Mouse (Mus musculus) liver, embryonic 16.5 days (tissue): ENCODE results near the gene BC016579. TPM values are rescaled to one million over a fixed set of nuclear protein-coding genes. Genes with fewer than 3 reads are reported as not detected.

ENCODE experiments used
- ATAC-seq: fragments of 200-750 bp; cut with Nextera tagmentation; 2 replicates; pipeline ENCODE4 v1.8.0; 2017; ENCODE audit warnings: low read depth, mild to moderate bottlenecking, moderate number of reproducible peaks, moderate library complexity
- H3K27ac ChIP-seq: fragments of 300-500 bp; sonication (generic); 2 replicates; pipeline ENCODE4 v1.5.1; 2014; ENCODE audit warnings: mild to moderate bottlenecking, low read length
- H3K27me3 ChIP-seq: fragments of 300-500 bp; sonication (generic); 2 replicates; pipeline ENCODE4 v1.6.1; 2014; ENCODE audit warnings: low read depth, low read length, mixed read lengths; ENCODE audit not compliant: control insufficient read depth, insufficient read depth
- H3K36me3 ChIP-seq: fragments of 300-500 bp; sonication (generic); 2 replicates; pipeline ENCODE4 v1.6.1; 2014; ENCODE audit warnings: mild to moderate bottlenecking; ENCODE audit not compliant: control insufficient read depth, insufficient read depth
- H3K4me1 ChIP-seq: fragments of 300-500 bp; sonication (generic); 2 replicates; pipeline ENCODE4 v1.6.1; 2014; ENCODE audit warnings: low read depth, low read length, mixed read lengths; ENCODE audit not compliant: control insufficient read depth
- H3K4me2 ChIP-seq: fragments of 300-500 bp; sonication (generic); 2 replicates; pipeline ENCODE4 v1.6.1; 2014; ENCODE audit warnings: low read depth, low read length, mixed read lengths
- H3K4me3 ChIP-seq: fragments of 300-500 bp; sonication (generic); 2 replicates; pipeline ENCODE4 v1.5.1; 2014; ENCODE audit warnings: low read depth, mild to moderate bottlenecking, low read length
- H3K9ac ChIP-seq: fragments of 300-500 bp; sonication (generic); 2 replicates; pipeline ENCODE4 v1.6.1; 2014; ENCODE audit warnings: low read depth, low read length
- H3K9me3 ChIP-seq: fragments of 300-500 bp; sonication (generic); replicated peaks from 2 replicates; pipeline ENCODE4 v1.6.1; 2016; ENCODE audit warnings: low read length; ENCODE audit not compliant: control insufficient read depth
- WGBS: fragments of 180-500 bp; shearing (Covaris S2); extraction: QIAGEN DNeasy Blood & Tissue Kit; methylation state at CpG from one replicate; pipeline ENCODE4 v1.1.7; 2014; ENCODE audit not compliant: insufficient replicate concordance; 5-methylcytosine and 5-hydroxymethylcytosine counted together
- polyA plus RNA-seq: library from polyadenylated mRNA; unstranded; fragments of >200 nt; fragmentation: Nextera tagmentation; extraction: Ambion mirVana; gene quantifications from 2 replicates; pipeline ENCODE4 v1.2.1, GENCODE M21; 2015

BC016579 gene
- polyA plus RNA-seq = 0.27 and 0.32 TPM in 2 replicates

DNA sequence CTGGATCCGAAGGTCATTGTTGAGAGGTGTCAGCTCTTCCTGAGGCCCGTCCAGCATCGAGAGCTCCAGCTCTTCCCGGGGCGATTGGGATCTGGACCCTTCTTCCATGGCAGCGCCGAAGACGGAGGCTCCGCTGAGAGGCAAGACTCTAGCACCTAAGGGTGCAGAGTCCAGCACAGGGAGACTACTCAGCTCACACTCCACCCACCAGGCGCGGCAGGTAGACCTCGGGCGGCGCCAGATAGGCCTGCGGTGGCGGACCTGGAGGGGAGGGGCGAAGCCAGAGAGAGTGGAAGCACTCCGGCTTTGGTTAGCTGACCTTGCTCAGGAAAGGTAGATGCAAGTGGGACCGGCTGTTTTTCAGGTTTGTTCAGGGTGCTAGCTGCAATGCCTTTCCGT, at the start of gene BC016579:
TSS of gene BC016579 (minus strand) at position 135 of the 399 bp plus-strand sequence.
- WGBS = 12% methylated on average over 20 of the region's 20 CpGs
- no peak for ATAC-seq
- peak within 1 kb of the TSS; percentile 11; the same call in 1 of the 2 replicates for H3K9ac ChIP-seq

DNA sequence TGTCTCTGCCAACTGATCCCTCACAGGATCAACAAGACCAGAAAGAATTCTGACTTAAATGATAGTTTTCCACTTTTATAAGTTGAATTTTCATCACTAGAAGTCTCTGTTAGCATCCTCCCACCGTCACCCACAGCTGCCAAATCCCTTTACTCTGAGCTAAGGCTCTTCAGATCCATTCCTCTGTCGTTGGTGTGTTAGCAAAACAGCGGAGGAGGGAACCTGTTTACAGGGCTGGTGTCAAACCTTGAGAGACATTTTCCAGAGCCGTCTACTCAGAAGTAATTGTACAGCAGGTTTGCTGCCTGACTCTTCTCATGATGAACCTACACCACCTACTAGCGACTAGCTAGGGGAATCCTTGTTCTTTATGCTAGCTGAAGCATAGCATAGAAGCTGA, 45.4 kb upstream of the BC016579 start:
- no peak overlapping the region for H3K4me3 ChIP-seq
- no peak overlapping the region for H3K9ac ChIP-seq
- H3K27me3 ChIP-seq = no peaks in the 10 kb centered on the region
- no peaks in the 10 kb centered on the region for H3K36me3 ChIP-seq
- 46% methylated on average over 5 of the region's 5 CpGs for WGBS
- no peaks in the 10 kb centered on the region for H3K9me3 ChIP-seq
- H3K4me2 ChIP-seq = no peak overlapping the region
- ATAC-seq = no peak
- no peak overlapping the region for H3K27ac ChIP-seq
- H3K4me1 ChIP-seq = no peaks in the 10 kb centered on the region

More for the DNA sequence above, at the start of gene BC016579:
- H3K27me3 ChIP-seq = no peaks in the 10 kb centered on the region
- H3K4me3 ChIP-seq = peak within 1 kb of the TSS; percentile 23
- peak within 1 kb of the TSS; percentile 65 for H3K4me2 ChIP-seq
- no peaks in the 10 kb centered on the region for H3K36me3 ChIP-seq
- H3K27ac ChIP-seq = no peak within 1 kb of the TSS
- H3K4me1 ChIP-seq = no peaks in the 10 kb centered on the region; the same call in 1 of the 2 replicates
- no peaks in the 10 kb centered on the region for H3K9me3 ChIP-seq

DNA sequence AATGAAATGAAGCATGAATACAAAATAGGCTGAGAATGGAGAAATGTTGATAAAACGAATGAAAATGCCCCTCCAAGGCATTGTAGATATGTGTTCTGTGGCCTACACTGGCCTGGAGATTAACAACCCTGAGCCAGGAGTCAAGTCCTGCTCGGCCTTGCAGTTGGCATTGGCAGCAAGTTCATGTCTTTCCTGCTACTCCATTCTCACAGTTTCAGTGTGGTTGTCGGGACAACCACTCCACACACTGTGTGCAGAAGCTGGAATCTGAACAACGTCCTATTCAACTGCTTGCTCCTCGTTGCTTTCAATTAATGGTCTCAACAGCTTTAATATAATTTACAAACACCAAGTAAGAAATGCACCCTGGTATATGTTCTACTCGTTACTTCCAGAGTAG, 44.1 kb upstream of the BC016579 start:
- no peak overlapping the region for H3K9ac ChIP-seq

DNA sequence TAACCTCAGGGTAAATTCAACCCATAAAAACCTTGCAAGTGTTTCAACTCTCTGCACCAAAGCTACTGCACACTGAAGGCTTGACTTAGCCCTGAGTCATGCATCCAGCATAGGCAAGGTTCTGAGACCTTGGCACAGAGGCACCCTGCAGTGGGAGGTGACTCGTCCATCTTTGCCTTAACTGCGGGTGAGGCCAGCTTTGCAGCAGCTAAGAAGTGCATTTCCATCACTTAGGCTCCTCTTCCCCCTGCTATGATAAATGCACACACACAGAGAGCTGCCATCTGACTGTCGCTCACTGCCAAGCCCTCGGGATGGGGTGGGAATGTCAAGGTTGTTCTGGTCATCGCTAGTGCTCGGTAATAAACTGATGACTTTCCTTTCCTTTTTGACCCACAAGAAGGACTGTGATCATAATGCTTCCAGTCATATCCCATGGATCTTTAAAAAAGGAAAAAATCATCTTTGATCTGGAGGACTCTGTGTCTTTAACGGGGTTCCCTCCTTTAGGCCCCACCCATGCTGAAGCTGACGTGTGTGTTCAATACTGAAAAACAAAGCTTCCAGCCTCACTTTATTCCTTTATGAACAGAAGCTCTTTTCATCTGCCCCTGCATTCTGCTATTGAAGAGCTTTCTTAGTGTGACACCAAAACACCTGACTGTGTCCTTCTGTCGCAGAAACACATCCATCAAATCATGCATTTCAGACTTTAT, 41.7 kb upstream of the BC016579 start:
- 66% methylated on average over 9 of the region's 9 CpGs for WGBS

More for the DNA sequence above, 44.1 kb upstream of the BC016579 start:
- Histone ChIP-seq H3K9me3 (no peaks in the 10 kb centered on the region), H3K4me1 (no peaks in the 10 kb centered on the region), H3K27me3 (no peaks in the 10 kb centered on the region), H3K4me3 (no peak overlapping the region), H3K36me3 (no peaks in the 10 kb centered on the region), H3K27ac (no peak overlapping the region), H3K4me2 (no peak overlapping the region)
- 69% methylated on average over 6 of the region's 6 CpGs for WGBS
- ATAC-seq = no peak

DNA sequence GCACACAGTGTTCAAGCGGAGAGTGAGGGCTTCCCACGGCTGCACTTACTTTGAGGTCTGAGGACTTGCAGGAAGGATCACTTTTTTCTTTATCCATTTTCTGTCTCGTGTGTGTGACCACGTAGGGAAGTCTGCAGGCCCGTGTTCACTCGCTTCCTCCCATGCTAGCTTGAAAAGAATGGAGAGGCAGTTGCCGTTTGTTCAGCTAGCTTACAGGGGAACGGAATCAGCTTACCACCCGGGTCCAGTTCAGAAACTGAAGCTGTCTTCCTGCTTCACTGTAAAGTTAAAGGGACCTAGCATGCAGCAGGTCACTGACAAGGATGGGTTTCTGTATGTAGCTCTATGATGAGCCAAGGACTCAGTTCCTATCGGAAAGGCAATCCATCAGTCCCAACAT, 39.7 kb upstream of the BC016579 start, which contains the start of gene Tmprss7:
TSS of gene Tmprss7 (minus strand) at position 101 of the 400 bp plus-strand sequence.
- 38% methylated on average over 10 of the region's 10 CpGs for WGBS
- Histone ChIP-seq H3K4me1 (no peaks in the 10 kb centered on the region), H3K27me3 (no peaks in the 10 kb centered on the region), H3K36me3 (no peaks in the 10 kb centered on the region), H3K27ac (no peak within 1 kb of the TSS), H3K9me3 (no peaks in the 10 kb centered on the region), H3K4me3 (no peak within 1 kb of the TSS), H3K9ac (no peak within 1 kb of the TSS), H3K4me2 (no peak within 1 kb of the TSS)
- ATAC-seq = no peak

More for the DNA sequence above, 41.7 kb upstream of the BC016579 start:
- Histone ChIP-seq H3K27me3 (no peaks in the 10 kb centered on the region), H3K9me3 (no peaks in the 10 kb centered on the region), H3K36me3 (no peaks in the 10 kb centered on the region), H3K4me3 (no peak overlapping the region), H3K4me1 (no peaks in the 10 kb centered on the region), H3K4me2 (no peak overlapping the region), H3K9ac (no peak overlapping the region), H3K27ac (no peak overlapping the region)
- no peak for ATAC-seq

DNA sequence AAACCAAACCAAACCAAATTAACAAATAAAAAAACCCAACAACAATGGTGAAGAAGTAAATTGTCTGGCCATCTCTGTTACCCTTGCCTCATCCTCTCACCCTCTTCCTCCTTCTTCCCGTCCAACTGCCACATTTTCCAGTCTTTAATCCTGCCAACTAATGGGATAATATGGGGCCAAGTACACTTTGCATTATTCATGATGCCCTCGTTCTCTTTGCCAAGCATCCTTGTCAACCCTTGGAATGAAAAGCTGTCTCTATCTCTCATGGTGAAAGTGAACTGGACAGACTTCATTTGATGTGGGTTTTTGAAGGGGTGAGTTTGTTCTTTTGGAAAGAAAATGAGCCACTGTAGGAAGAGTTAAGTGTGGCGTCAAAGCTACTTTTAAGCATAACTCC, 39.0 kb upstream of the BC016579 start:
- Histone ChIP-seq H3K4me1 (no peaks in the 10 kb centered on the region), H3K4me3 (no peak overlapping the region), H3K27me3 (no peaks in the 10 kb centered on the region), H3K9ac (no peak overlapping the region), H3K27ac (no peak overlapping the region), H3K4me2 (no peak overlapping the region), H3K36me3 (no peaks in the 10 kb centered on the region), H3K9me3 (no peaks in the 10 kb centered on the region)
- ATAC-seq = no peak
- 67% methylated on average over 3 of the region's 3 CpGs for WGBS

DNA sequence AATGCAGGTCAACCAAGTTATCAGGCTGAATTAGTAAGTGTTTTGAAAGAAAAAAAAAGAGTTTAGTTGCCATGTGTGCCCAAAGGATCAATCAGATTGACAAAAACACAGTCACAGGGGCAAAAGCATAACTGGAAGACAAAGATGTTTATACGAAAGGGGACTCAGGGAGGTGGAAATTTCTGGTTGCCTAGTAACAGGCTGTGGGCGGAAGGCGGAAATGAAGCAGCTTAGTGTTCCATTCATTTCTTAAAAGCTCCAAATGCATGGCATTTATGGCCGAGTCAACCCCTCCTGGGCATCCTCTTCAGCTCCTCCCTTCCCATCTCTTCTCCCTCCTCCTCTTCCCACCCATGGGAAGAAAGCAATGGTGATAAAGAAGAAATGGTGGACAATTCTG, 36.3 kb upstream of the BC016579 start:
- Histone ChIP-seq H3K9me3 (no peaks in the 10 kb centered on the region), H3K36me3 (no peaks in the 10 kb centered on the region), H3K4me1 (no peaks in the 10 kb centered on the region), H3K9ac (no peak overlapping the region), H3K4me2 (no peak overlapping the region), H3K27me3 (no peaks in the 10 kb centered on the region), H3K27ac (no peak overlapping the region), H3K4me3 (no peak overlapping the region)
- 36% methylated on average over 4 of the region's 4 CpGs for WGBS
- ATAC-seq = no peak

DNA sequence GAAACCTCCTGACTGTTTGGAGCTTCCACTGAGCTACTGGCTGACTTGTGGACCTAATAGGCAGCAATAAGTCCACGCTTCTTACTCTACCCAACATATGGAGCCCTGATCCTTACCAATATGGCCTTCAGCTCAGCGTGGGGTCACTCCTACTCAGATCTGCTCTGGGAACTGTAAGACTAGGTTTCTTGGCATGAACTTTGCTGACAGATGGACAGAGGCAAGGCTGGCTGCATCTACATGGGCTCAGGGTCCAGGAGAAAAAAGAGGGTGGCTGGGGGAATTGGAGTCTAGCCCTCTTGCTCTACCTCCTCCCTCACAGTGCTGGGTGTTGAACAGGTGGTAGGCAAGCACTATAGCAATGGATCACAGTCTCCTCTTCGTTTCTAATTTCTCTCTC, 33.0 kb upstream of the BC016579 start:
- ATAC-seq = no peak
- 54% methylated on average over 3 of the region's 3 CpGs for WGBS
- no peaks in the 10 kb centered on the region for H3K36me3 ChIP-seq
- H3K27me3 ChIP-seq = no peaks in the 10 kb centered on the region
- H3K4me2 ChIP-seq = no peak overlapping the region
- H3K27ac ChIP-seq = no peak overlapping the region
- no peaks in the 10 kb centered on the region for H3K9me3 ChIP-seq
- H3K4me1 ChIP-seq = no peaks in the 10 kb centered on the region
- no peak overlapping the region for H3K9ac ChIP-seq
- H3K4me3 ChIP-seq = no peak overlapping the region

DNA sequence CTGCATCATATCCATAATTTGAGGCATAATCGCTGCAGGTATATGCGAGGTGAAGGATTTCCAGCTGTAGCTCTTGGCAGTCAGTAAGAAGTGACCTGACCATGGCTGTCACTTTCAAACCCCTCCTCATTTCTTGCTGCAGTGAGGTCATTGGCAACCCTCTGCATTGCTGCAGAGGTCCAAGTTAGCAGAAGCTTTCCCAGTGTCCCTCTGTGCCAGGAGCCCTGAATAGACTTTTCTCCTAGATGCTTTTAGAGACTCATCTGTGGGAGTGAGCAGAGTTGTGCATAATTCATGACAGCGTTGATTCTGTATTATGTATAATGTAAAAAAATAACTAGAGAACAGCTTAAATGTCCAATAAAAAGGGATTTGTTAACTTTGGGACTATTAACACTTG, 31.4 kb upstream of the BC016579 start:
- WGBS = 60% methylated on average over 3 of the region's 3 CpGs
- ATAC-seq = no peak
- H3K4me2 ChIP-seq = no peak overlapping the region
- no peaks in the 10 kb centered on the region for H3K36me3 ChIP-seq
- no peak overlapping the region for H3K27ac ChIP-seq
- no peak overlapping the region for H3K4me3 ChIP-seq
- no peak overlapping the region for H3K9ac ChIP-seq
- no peaks in the 10 kb centered on the region for H3K4me1 ChIP-seq
- H3K27me3 ChIP-seq = no peaks in the 10 kb centered on the region
- no peaks in the 10 kb centered on the region for H3K9me3 ChIP-seq
